ENCODE assay signal across 19 mouse cellular contexts in the genomic region with DNA sequence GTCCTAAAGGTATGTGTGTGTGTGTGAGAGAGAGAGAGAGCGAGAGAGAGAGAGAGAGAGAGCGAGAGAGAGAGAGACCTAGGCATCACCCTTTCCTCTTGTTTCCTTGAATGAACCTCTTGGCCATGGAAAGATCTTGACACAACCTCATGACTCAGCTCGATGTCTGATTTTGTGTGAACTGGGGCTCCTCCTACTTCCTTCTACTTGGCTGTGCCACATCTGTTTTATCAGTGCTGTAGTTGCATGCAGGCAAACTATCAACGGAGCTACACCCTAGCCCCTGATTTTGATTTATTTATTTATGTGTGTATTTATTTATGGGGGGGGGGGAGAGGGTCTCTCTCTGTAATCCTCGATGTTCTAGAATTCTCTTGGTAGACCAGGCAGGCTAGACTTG. TPM values are rescaled to one million over a fixed set of nuclear protein-coding genes. Genes with fewer than 3 reads are reported as not detected.
A peak's percentile ranks its signal among the peaks of the same experiment; 100 is the strongest.
DNase-seq lines count a peak whose midpoint lies in the region; ATAC-seq and TF ChIP-seq lines count a peak whose summit lies in the region.
"Had no signal": no experiment of that assay in that cellular context is flagged by ENCODE, and none has a peak within 500 bp of the region (broad histone marks: within the 10 kb centered on the region; RNA-seq: fewer than 3 reads in every experiment).

No protein-coding gene starts in this region.

- H3K4me3 ChIP-seq in liver, embryonic 15.5 days (replicated peaks), result no peak overlapping the region
- no peak overlapping the region for H3K4me3 ChIP-seq in liver, postnatal 0 days (ENCODE audit: low read depth, low read length)
- no peak overlapping the region for H3K4me3 ChIP-seq in stomach, postnatal 0 days (ENCODE audit: low read depth, low read length)
- H3K4me3 ChIP-seq: embryonic facial prominence, embryonic 15.5 days; forebrain, embryonic 12.5 days; hindbrain, embryonic 10.5 days; limb, embryonic 15.5 days; neural tube, embryonic 12.5 days; stomach, embryonic 15.5 days had no signal

- no peak overlapping the region for H3K9ac ChIP-seq in liver, embryonic 15.5 days
- H3K9ac ChIP-seq in liver, postnatal 0 days (replicated peaks), result no peak overlapping the region
- no peak overlapping the region for H3K9ac ChIP-seq in stomach, postnatal 0 days (ENCODE audit: low read length)
- H3K9ac ChIP-seq: embryonic facial prominence, embryonic 15.5 days; forebrain, embryonic 12.5 days; limb, embryonic 15.5 days; neural tube, embryonic 12.5 days; stomach, embryonic 15.5 days had no signal

- 0 out of 2 replicates have a peak overlapping the region, but pooled peaks have one; percentile 25 for H3K27ac ChIP-seq in liver, embryonic 15.5 days (replicated peaks)
- peak overlapping the region; percentile 85 for H3K27ac ChIP-seq in liver, postnatal 0 days (ENCODE audit: low read depth)
- 0 out of 2 replicates have a peak overlapping the region, but pooled peaks have one; percentile 13 for H3K27ac ChIP-seq in stomach, postnatal 0 days (replicated peaks)
- H3K27ac ChIP-seq: embryonic facial prominence, embryonic 15.5 days; forebrain, embryonic 12.5 days; hindbrain, embryonic 10.5 days; limb, embryonic 15.5 days; neural tube, embryonic 12.5 days had no signal

- TF ChIP-seq EP300 in liver, postnatal 0 days (IDR thresholded peaks at IDR 0.05; ENCODE audit: low read depth), result no peak
- TF ChIP-seq EP300 in stomach, postnatal 0 days (optimal IDR thresholded peaks at IDR 0.05), result no peak

- H3K4me2 ChIP-seq in liver, embryonic 15.5 days, result no peak overlapping the region
- 0 out of 2 replicates have a peak overlapping the region, but pooled peaks have one; percentile 19 for H3K4me2 ChIP-seq in liver, postnatal 0 days (ENCODE audit: low read depth, low read length)
- no peak overlapping the region for H3K4me2 ChIP-seq in stomach, postnatal 0 days (replicated peaks; ENCODE audit: low read depth)
- H3K4me2 ChIP-seq: embryonic facial prominence, embryonic 15.5 days; forebrain, embryonic 12.5 days; limb, embryonic 15.5 days; neural tube, embryonic 12.5 days had no signal

- H3K9me3 ChIP-seq in liver, embryonic 15.5 days (replicated peaks), result no peaks in the 10 kb centered on the region
- H3K9me3 ChIP-seq in liver, postnatal 0 days (ENCODE audit: low read length), result no peaks in the 10 kb centered on the region
- H3K9me3 ChIP-seq in stomach, postnatal 0 days (ENCODE audit: control insufficient read depth, low read length), result no peaks in the 10 kb centered on the region
- H3K9me3 ChIP-seq: embryonic facial prominence, embryonic 15.5 days; forebrain, embryonic 12.5 days; hindbrain, embryonic 10.5 days; limb, embryonic 15.5 days; neural tube, embryonic 12.5 days; stomach, embryonic 15.5 days had no signal

- no peak for TF ChIP-seq CTCF in liver, postnatal 0 days (IDR thresholded peaks at IDR 0.05; ENCODE audit: low read depth)
- TF ChIP-seq CTCF in stomach, postnatal 0 days (IDR thresholded peaks at IDR 0.05; ENCODE audit: low read depth), result no peak

- H3K27me3 ChIP-seq in liver, embryonic 15.5 days, result peaks cover 16% of the 10 kb centered on the region; the same call in 1 of the 2 replicates
- no peaks in the 10 kb centered on the region for H3K27me3 ChIP-seq in liver, postnatal 0 days (ENCODE audit: insufficient read depth, low read length)
- H3K27me3 ChIP-seq in stomach, postnatal 0 days (ENCODE audit: control insufficient read depth, insufficient read depth, low read length), result no peaks in the 10 kb centered on the region
- H3K27me3 ChIP-seq: limb, embryonic 15.5 days; stomach, embryonic 15.5 days had no signal

- WGBS in liver, embryonic 15.5 days (ENCODE audit: insufficient replicate concordance), result 31% methylated on average over 5 of the region's 5 CpGs
- 35% methylated on average over 5 of the region's 5 CpGs for WGBS in liver, postnatal 0 days (ENCODE audit: insufficient replicate concordance)
- 61% methylated on average over 5 of the region's 5 CpGs for WGBS in stomach, postnatal 0 days

- no peak for DNase-seq in liver
- DNase-seq in c-Kit-positive CD71-positive TER-119-negative erythroid progenitor cells, embryonic 14.5 days (ENCODE audit: low read depth), result peak; percentile 36
- DNase-seq in liver, postnatal 0 days, result no peak
- DNase-seq in stomach, postnatal 0 days (ENCODE audit: low spot score), result peak; percentile 55
- no peak for DNase-seq in retina, embryonic 14.5 days (ENCODE audit: low spot score)
- no peak for DNase-seq in right cerebral cortex, adult 18-20 months
- DNase-seq: cerebellum, adult 11-12 months; kidney, adult 11 months; kidney, postnatal 14 days; thymus, postnatal 14 days had no signal

- H3K4me1 ChIP-seq in liver, embryonic 15.5 days (replicated peaks), result peaks cover 33% of the 10 kb centered on the region
- H3K4me1 ChIP-seq in liver, postnatal 0 days (ENCODE audit: insufficient read depth), result peaks cover 43% of the 10 kb centered on the region
- peaks cover 2% of the 10 kb centered on the region for H3K4me1 ChIP-seq in stomach, postnatal 0 days (replicated peaks; ENCODE audit: control insufficient read depth, insufficient read depth)

- no peaks in the 10 kb centered on the region for H3K36me3 ChIP-seq in liver, embryonic 15.5 days (replicated peaks)
- H3K36me3 ChIP-seq in liver, postnatal 0 days (replicated peaks; ENCODE audit: insufficient read depth, low read length), result no peaks in the 10 kb centered on the region
- H3K36me3 ChIP-seq in stomach, postnatal 0 days (ENCODE audit: control insufficient read depth, insufficient read depth, low read length), result no peaks in the 10 kb centered on the region
- H3K36me3 ChIP-seq: embryonic facial prominence, embryonic 15.5 days; forebrain, embryonic 12.5 days; hindbrain, embryonic 10.5 days; limb, embryonic 15.5 days; neural tube, embryonic 12.5 days; stomach, embryonic 15.5 days had no signal

- no peak for ATAC-seq in liver, embryonic 15.5 days (ENCODE audit: insufficient read depth)
- no peak for ATAC-seq in liver, postnatal 0 days
- peak; percentile 48 for ATAC-seq in stomach, postnatal 0 days (ENCODE audit: low FRiP score, low TSS enrichment)
- ATAC-seq in erythroid progenitor cell, adult 5-6 weeks (replicated peaks; ENCODE audit: low FRiP score, poor library complexity, severe bottlenecking), result no peak
- ATAC-seq: activated CD4-positive, CD25-positive, alpha-beta regulatory T cell, adult 4 months had no signal

RNA-seq across cellular contexts. Expression of gene Rab7, which starts 2.8 kb away (rescaled TPM):
- polyA plus RNA-seq in liver, embryonic 15.5 days (2015; fragmentation: Nextera tagmentation; extraction: Ambion mirVana), result 110 and 117 TPM in 2 replicates
- 110 and 111 TPM in 2 replicates for polyA plus RNA-seq in liver, postnatal 0 days (2015; fragmentation: Nextera tagmentation; extraction: Ambion mirVana)
- 179 and 198 TPM in 2 replicates for polyA plus RNA-seq in stomach, postnatal 0 days (2015; fragmentation: Nextera tagmentation; extraction: Ambion mirVana)
- 119 and 121 TPM in 2 replicates for total RNA-seq in erythroid progenitor cell, adult 5-6 weeks (2015; ENCODE audit: low replicate concordance)
- total RNA-seq in erythroid progenitor cell, adult 5-6 weeks (2017; ENCODE audit: low replicate concordance), result 34.7 and 43.0 TPM in 2 replicates

RNA-seq across cellular contexts. Expression of gene Rpn1, which starts 36.4 kb away (rescaled TPM):
- polyA plus RNA-seq in liver, embryonic 15.5 days (2015; fragmentation: Nextera tagmentation; extraction: Ambion mirVana), result 181 and 184 TPM in 2 replicates
- 102 and 112 TPM in 2 replicates for polyA plus RNA-seq in liver, postnatal 0 days (2015; fragmentation: Nextera tagmentation; extraction: Ambion mirVana)
- 265 and 266 TPM in 2 replicates for polyA plus RNA-seq in stomach, postnatal 0 days (2015; fragmentation: Nextera tagmentation; extraction: Ambion mirVana)
- total RNA-seq in erythroid progenitor cell, adult 5-6 weeks (2015; ENCODE audit: low replicate concordance), result 27.8 and 41.9 TPM in 2 replicates
- 31.4 and 37.1 TPM in 2 replicates for total RNA-seq in erythroid progenitor cell, adult 5-6 weeks (2017; ENCODE audit: low replicate concordance)

Comparison
In these comparisons a context has a peak if more than half of its experiments do, and no peak if none do; other contexts are left out.
1. H3K27ac ChIP-seq: peak in every context shown above with its lines; median percentile 85 in liver, postnatal 0 days; 25 in liver, embryonic 15.5 days; 13 in stomach, postnatal 0 days.
2. DNase-seq: peak in c-Kit-positive CD71-positive TER-119-negative erythroid progenitor cells, embryonic 14.5 days (single experiment) and stomach, postnatal 0 days (single experiment); none in liver (single experiment), liver, postnatal 0 days (single experiment), retina, embryonic 14.5 days (single experiment) and right cerebral cortex, adult 18-20 months (single experiment).